Mouse (Mus musculus) hindbrain, postnatal 0 days (tissue): ENCODE results near the gene Polr2e. TPM values are rescaled to one million over a fixed set of nuclear protein-coding genes. Genes with fewer than 3 reads are reported as not detected.

Experiments used
- ATAC-seq: fragments of 200-750 bp; cut with Nextera tagmentation; 2 replicates; pipeline ENCODE4 v1.8.0; 2017; ENCODE audit warnings: mild to moderate bottlenecking, moderate TSS enrichment, moderate library complexity
- DNase-seq: peaks from one replicate; pipeline ENCODE4 v3.0.0-alpha.2; 2015; ENCODE audit warnings: low spot score
- H3K27ac ChIP-seq: fragments of 300-500 bp; sonication (generic); 2 replicates; pipeline ENCODE4 v1.5.1; 2014; ENCODE audit warnings: mild to moderate bottlenecking
- H3K27me3 ChIP-seq: fragments of 300-500 bp; sonication (generic); 2 replicates; pipeline ENCODE4 v1.6.1; 2014; ENCODE audit warnings: low read length, mixed read lengths; ENCODE audit not compliant: insufficient read depth
- H3K36me3 ChIP-seq: fragments of 300-500 bp; sonication (generic); 2 replicates; pipeline ENCODE4 v1.6.1; 2014; ENCODE audit warnings: low read length, mixed read lengths; ENCODE audit not compliant: insufficient read depth
- H3K4me1 ChIP-seq: fragments of 300-500 bp; sonication (generic); 2 replicates; pipeline ENCODE4 v1.6.1; 2014; ENCODE audit warnings: antibody characterized with exemption, low read length, mixed read lengths; ENCODE audit not compliant: insufficient read depth
- H3K4me2 ChIP-seq: fragments of 300-500 bp; sonication (generic); 2 replicates; pipeline ENCODE4 v1.6.1; 2014; ENCODE audit warnings: low read depth, mild to moderate bottlenecking, low read length, moderate library complexity, mixed read lengths
- H3K4me3 ChIP-seq: fragments of 300-500 bp; sonication (generic); 2 replicates; pipeline ENCODE4 v1.5.1; 2014; ENCODE audit warnings: low read length
- H3K9ac ChIP-seq: fragments of 300-500 bp; sonication (generic); replicated peaks from 2 replicates; pipeline ENCODE4 v1.6.1; 2014; ENCODE audit warnings: mild to moderate bottlenecking, low read length, moderate library complexity, mixed read lengths
- H3K9me3 ChIP-seq: fragments of 300-500 bp; sonication (generic); 2 replicates; pipeline ENCODE4 v1.6.1; 2016; ENCODE audit warnings: low read length, mixed read lengths
- CTCF ChIP-seq: IDR thresholded peaks from 2 replicates; pipeline ENCODE4 v1.5.1; 2016; ENCODE audit warnings: antibody characterized with exemption, control low read depth, low read depth
- WGBS: fragments of 180-500 bp; shearing (Covaris S2); extraction: QIAGEN DNeasy Blood & Tissue Kit; methylation state at CpG from one replicate; pipeline ENCODE4 v1.1.7; 2014; 5-methylcytosine and 5-hydroxymethylcytosine counted together
- polyA plus RNA-seq: library from polyadenylated mRNA; unstranded; fragments of >200 nt; fragmentation: Nextera tagmentation; extraction: Ambion mirVana; gene quantifications from 2 replicates; pipeline ENCODE4 v1.2.1, GENCODE M21; 2015
- total RNA-seq: library from RNA; depleted of rRNA; stranded (reverse); fragments of >200 nt; gene quantifications from 2 replicates; pipeline ENCODE4 v1.2.3, GENCODE M21; 2014

Polr2e gene
- total and polyA plus RNA-seq, 2 experiments from 2014 or later: 100 to 143 TPM

DNA sequence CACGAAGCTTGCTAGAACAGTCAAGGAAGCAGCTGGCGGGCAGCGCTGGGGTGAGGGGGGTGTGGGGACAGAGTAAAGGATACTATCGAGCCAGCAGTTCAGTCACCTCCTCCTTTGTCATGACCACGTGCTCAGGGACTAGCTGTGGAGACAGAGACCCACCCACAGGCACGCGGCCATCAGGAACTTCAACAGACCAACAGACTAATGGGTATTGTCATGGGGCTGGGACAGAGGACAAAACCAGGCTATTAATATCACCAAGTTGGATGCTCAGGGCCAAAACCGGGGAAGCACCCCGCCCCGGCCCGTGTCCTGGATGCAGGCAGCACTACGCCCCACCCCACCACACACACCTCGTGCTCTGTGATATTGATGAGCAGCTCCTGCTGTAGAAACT is 2.8 kb downstream of the Polr2e start:
- no peak for DNase-seq
- Histone ChIP-seq H3K9ac (no peak overlapping the region), H3K27me3 (no peaks in the 10 kb centered on the region), H3K4me3 (no peak overlapping the region), H3K4me1 (peaks cover 10% of the 10 kb centered on the region), H3K36me3 (peaks cover 29% of the 10 kb centered on the region), H3K9me3 (no peaks in the 10 kb centered on the region), H3K27ac (no peak overlapping the region), H3K4me2 (no peak overlapping the region)
- no peak for ATAC-seq
- no peak for TF ChIP-seq CTCF
- 90% methylated on average over 13 of the region's 13 CpGs for WGBS

DNA sequence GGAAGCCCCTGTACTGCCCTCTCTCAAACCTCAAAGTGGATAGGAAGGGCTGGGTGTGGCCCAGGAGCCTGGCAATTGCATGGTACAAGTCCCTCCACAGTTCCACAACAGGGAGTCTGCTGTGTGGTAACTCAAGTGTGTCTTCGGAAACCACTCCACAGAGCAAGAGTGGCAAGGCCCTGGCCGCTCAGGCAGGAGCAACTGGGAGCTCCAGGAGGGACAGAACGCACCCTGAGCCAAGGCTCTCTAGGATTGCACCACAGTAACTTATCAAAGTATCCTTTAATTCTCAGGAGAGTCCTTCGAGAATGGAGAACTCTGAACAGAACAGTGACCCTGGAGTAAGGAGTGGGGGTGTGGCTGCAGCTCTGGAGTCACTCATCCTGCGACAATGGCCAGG is 3.9 kb downstream of the Polr2e start:
- TF ChIP-seq CTCF: no peak
- Histone ChIP-seq H3K36me3 (peaks cover 29% of the 10 kb centered on the region), H3K4me2 (no peak overlapping the region), H3K9me3 (no peaks in the 10 kb centered on the region), H3K27ac (no peak overlapping the region), H3K9ac (no peak overlapping the region), H3K4me1 (peaks cover 10% of the 10 kb centered on the region), H3K27me3 (no peaks in the 10 kb centered on the region), H3K4me3 (no peak overlapping the region)
- no peak for ATAC-seq
- 92% methylated on average over 5 of the region's 5 CpGs for WGBS
- DNase-seq: no peak

DNA sequence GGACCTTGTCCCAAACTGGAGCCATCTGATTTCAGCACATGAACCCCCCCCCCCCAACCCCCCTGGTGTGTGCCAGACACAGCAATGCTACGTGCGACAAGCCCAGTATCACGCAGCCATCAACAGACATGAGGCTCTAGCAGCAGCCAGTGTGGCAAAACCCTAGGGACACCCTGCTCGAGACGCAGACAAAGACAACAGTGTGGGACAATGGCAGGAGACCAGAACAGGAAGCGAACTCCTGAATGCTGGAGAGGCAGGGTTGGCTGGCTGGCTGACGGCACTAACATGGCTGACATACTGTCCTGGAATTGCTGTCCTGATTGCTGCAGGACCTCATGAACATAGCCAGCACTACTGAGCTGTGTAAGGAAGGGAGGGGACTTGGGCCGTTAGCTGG is 4.4 kb downstream of the Polr2e start:
- no peak for TF ChIP-seq CTCF
- ATAC-seq: no peak
- H3K36me3 ChIP-seq: peaks cover 29% of the 10 kb centered on the region
- no peaks in the 10 kb centered on the region for H3K27me3 ChIP-seq
- no peak overlapping the region for H3K27ac ChIP-seq
- H3K4me2 ChIP-seq: no peak overlapping the region
- H3K4me3 ChIP-seq: no peak overlapping the region
- WGBS: 63% methylated on average over 8 of the region's 8 CpGs
- no peak overlapping the region for H3K9ac ChIP-seq
- H3K9me3 ChIP-seq: no peaks in the 10 kb centered on the region
- H3K4me1 ChIP-seq: peaks cover 10% of the 10 kb centered on the region
- no peak for DNase-seq

DNA sequence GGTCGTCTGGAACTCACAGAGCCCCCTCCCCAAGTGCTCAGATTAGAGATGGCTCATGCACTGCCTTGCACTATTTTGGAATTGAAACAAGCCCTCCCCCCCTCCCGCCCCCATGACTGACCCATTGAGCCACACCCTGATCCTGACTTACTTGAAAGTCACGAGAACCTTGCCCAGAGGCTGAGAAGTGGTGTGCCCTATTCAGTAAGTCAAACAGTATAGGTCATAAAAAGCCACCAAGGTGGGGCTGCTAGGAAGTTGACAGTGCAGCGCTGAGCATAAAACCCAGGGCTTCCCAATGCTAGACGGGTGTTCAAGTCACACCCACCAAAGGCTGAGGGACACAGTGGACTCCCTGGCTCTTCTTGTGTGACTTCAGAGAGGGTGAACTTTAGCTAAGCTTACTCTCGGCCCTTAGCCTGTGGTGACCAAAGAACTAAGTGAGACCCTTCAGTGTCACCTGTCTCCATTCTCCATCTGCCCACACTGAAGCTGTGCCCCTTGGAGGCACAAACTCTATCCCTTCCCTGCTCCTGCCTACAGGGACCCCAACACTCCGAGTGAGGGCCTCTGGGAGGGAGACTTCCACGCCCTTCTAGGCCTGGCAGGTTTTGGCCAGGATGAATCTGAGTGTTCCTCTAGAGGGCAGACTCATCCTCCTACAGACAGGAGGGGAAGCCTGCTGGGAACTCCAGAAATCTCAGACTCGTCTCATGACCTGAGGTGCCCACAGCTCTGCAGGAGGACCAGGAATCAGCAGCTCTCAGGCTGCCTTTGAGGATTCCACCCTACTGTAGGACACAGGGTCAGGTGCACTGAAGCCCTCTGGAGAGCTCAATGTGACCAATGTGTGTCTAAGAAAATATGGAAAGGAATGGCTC is 5.8 kb downstream of the Polr2e start:
- H3K9ac ChIP-seq: 0 out of 2 replicates have a peak overlapping the region, but pooled peaks have one; percentile 2
- peak overlapping the region; percentile 26; the same call in 1 of the 2 replicates for H3K27ac ChIP-seq
- WGBS: 45% methylated on average over 9 of the region's 9 CpGs

DNA sequence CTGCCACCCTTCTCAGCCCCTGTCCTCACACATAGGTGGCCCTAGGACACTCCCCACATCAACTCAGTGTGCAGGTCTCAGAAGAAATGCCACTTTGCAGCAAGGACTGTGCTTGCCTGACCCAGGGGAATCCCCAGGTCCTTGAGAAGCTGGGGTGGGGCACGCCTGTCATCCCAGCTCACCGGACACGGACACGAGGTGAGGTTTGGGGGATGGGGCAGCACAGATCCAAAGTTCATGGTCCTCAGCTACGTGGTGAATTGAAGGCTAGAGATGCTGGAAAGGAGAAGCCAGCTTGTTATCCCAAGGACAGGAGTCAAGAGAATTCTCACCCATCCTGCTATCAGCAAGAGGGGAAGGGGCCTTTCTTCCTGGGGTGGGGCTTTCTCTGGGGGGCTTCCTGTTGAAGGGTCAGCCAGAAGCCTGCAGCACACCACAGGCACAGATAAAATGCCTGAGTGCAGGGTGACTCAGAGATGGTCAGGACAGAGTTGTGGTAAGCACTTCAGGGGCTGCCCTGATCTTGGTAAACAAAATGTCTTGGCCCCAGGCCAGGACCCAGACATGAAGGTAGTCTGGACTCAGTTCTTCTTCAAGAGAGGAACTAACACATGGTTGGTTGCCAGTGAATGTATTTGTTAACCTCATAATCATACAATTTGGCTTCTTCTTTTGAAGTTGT is 6.7 kb downstream of the Polr2e start:
- Histone ChIP-seq H3K27me3 (no peaks in the 10 kb centered on the region), H3K27ac (no peak overlapping the region), H3K36me3 (peaks cover 29% of the 10 kb centered on the region), H3K9ac (no peak overlapping the region; the same call in 1 of the 2 replicates), H3K4me1 (no peaks in the 10 kb centered on the region), H3K4me3 (no peak overlapping the region), H3K9me3 (no peaks in the 10 kb centered on the region), H3K4me2 (no peak overlapping the region)
- no peak for TF ChIP-seq CTCF
- 51% methylated on average over 5 of the region's 5 CpGs for WGBS
- DNase-seq (no peak), ATAC-seq (no peak)

More for the DNA sequence above, 5.8 kb downstream of the Polr2e start:
- DNase-seq (peak; percentile 55), ATAC-seq (no peak)
- H3K27me3 ChIP-seq: no peaks in the 10 kb centered on the region
- H3K4me2 ChIP-seq: no peak overlapping the region
- no peak overlapping the region for H3K4me3 ChIP-seq
- H3K4me1 ChIP-seq: peaks cover 7% of the 10 kb centered on the region
- H3K9me3 ChIP-seq: no peaks in the 10 kb centered on the region
- H3K36me3 ChIP-seq: peaks cover 29% of the 10 kb centered on the region
- TF ChIP-seq CTCF: peak; percentile 61

DNA sequence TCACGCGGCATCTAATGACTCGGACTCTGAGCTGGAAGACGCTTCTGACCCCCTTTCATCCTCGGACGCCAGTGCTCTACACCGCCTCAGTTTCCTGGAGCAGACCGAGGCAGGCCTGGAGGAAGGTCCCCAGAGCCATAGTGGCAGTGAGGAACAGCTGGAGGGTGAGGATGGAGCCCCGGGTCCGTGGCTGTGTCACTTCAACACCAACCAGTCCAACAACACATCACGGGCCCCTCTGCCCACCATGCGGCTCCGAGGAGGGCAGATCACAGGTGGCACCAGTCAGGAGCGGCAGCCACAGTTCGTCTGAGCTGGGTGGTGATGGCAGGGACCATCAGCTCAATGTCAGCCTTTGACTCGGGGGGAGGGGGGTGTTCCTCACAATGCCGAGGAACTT is 8.9 kb downstream of the Polr2e start:
- ATAC-seq (no peak), DNase-seq (no peak)
- H3K36me3 ChIP-seq: peaks cover 10% of the 10 kb centered on the region; the same call in 1 of the 2 replicates
- H3K27ac ChIP-seq: no peak overlapping the region
- no peak for TF ChIP-seq CTCF
- WGBS: 84% methylated on average over 17 of the region's 17 CpGs
- no peaks in the 10 kb centered on the region for H3K27me3 ChIP-seq
- no peaks in the 10 kb centered on the region for H3K9me3 ChIP-seq
- H3K4me2 ChIP-seq: no peak overlapping the region
- no peak overlapping the region for H3K9ac ChIP-seq
- no peaks in the 10 kb centered on the region for H3K4me1 ChIP-seq
- no peak overlapping the region for H3K4me3 ChIP-seq
